Mouse (Mus musculus): ENCODE results near the gene Il25. TPM values are rescaled to one million over a fixed set of nuclear protein-coding genes. Genes with fewer than 3 reads are reported as not detected.

Gene Il25
- polyA plus RNA-seq, 1 experiment: not detected

GRCm38 (mm10) chr14:54900383-54900782 is 32.1 kb upstream of the Il25 start:
- Histone ChIP-seq H3K27ac (ENCODE audit: insufficient read depth, low read length) (no peak overlapping the region), H3K4me3 (ENCODE audit: insufficient read depth, low read length) (no peak overlapping the region), H3K4me1 (ENCODE audit: control insufficient read depth, insufficient read depth, low read length) (peaks cover 3% of the 10 kb centered on the region; the same call in 1 of the 2 replicates)
- TF ChIP-seq POLR2A (IDR thresholded peaks at IDR 0.05; ENCODE audit: low read depth, low read length) (0 out of 2 replicates have a peak, but pooled peaks have one; percentile 10), CTCF (IDR thresholded peaks at IDR 0.05; ENCODE audit: borderline replicate concordance, insufficient read depth, low read length) (no peak)

- Histone ChIP-seq H3K27ac (ENCODE audit: insufficient read depth, low read length) (no peak overlapping the region), H3K4me1 (ENCODE audit: control insufficient read depth, insufficient read depth, low read length) (no peaks in the 10 kb centered on the region), H3K4me3 (ENCODE audit: insufficient read depth, low read length) (no peak overlapping the region)
- TF ChIP-seq POLR2A (IDR thresholded peaks at IDR 0.05; ENCODE audit: low read depth, low read length) (no peak), CTCF (IDR thresholded peaks at IDR 0.05; ENCODE audit: borderline replicate concordance, insufficient read depth, low read length) (no peak)
These were observed 28.9 kb upstream of the Il25 start for GRCm38 (mm10) chr14:54903641-54904040.

- TF ChIP-seq CTCF (IDR thresholded peaks at IDR 0.05; ENCODE audit: borderline replicate concordance, insufficient read depth, low read length): no peak
- no peak for TF ChIP-seq POLR2A (IDR thresholded peaks at IDR 0.05; ENCODE audit: low read depth, low read length)
- Histone ChIP-seq H3K27ac (ENCODE audit: insufficient read depth, low read length) (no peak overlapping the region), H3K4me1 (ENCODE audit: control insufficient read depth, insufficient read depth, low read length) (no peaks in the 10 kb centered on the region), H3K4me3 (ENCODE audit: insufficient read depth, low read length) (no peak overlapping the region)
These were observed 23.8 kb upstream of the Il25 start for GRCm38 (mm10) chr14:54908682-54909081.

- Histone ChIP-seq H3K4me3 (ENCODE audit: insufficient read depth, low read length) (peak overlapping the region; percentile 67), H3K4me1 (ENCODE audit: control insufficient read depth, insufficient read depth, low read length) (no peaks in the 10 kb centered on the region), H3K27ac (ENCODE audit: insufficient read depth, low read length) (no peak overlapping the region)
- TF ChIP-seq CTCF (IDR thresholded peaks at IDR 0.05; ENCODE audit: borderline replicate concordance, insufficient read depth, low read length): no peak
- TF ChIP-seq POLR2A (IDR thresholded peaks at IDR 0.05; ENCODE audit: low read depth, low read length): no peak
These were observed 20.2 kb upstream of the Il25 start for GRCm38 (mm10) chr14:54912109-54912850.

GRCm38 (mm10) chr14:54912886-54913285 is 19.6 kb upstream of the Il25 start, which contains the start of gene Slc22a17:
Gene Slc22a17 (minus strand): TSS chr14:54913132.
- H3K4me3 ChIP-seq (ENCODE audit: insufficient read depth, low read length): peak within 1 kb of the TSS; percentile 67
- TF ChIP-seq CTCF (IDR thresholded peaks at IDR 0.05; ENCODE audit: borderline replicate concordance, insufficient read depth, low read length) (no peak), POLR2A (IDR thresholded peaks at IDR 0.05; ENCODE audit: low read depth, low read length) (peak; percentile 96)
- H3K4me1 ChIP-seq (ENCODE audit: control insufficient read depth, insufficient read depth, low read length): no peaks in the 10 kb centered on the region
- H3K27ac ChIP-seq (ENCODE audit: insufficient read depth, low read length): no peak within 1 kb of the TSS

GRCm38 (mm10) chr14:54913343-54913742 is 19.2 kb upstream of the Il25 start:
- Histone ChIP-seq H3K27ac (ENCODE audit: insufficient read depth, low read length) (no peak overlapping the region), H3K4me3 (ENCODE audit: insufficient read depth, low read length) (peak overlapping the region; percentile 67), H3K4me1 (ENCODE audit: control insufficient read depth, insufficient read depth, low read length) (no peaks in the 10 kb centered on the region)
- TF ChIP-seq POLR2A (IDR thresholded peaks at IDR 0.05; ENCODE audit: low read depth, low read length) (no peak), CTCF (IDR thresholded peaks at IDR 0.05; ENCODE audit: borderline replicate concordance, insufficient read depth, low read length) (no peak)

- H3K4me1 ChIP-seq (ENCODE audit: control insufficient read depth, insufficient read depth, low read length): no peaks in the 10 kb centered on the region
- no peak for TF ChIP-seq POLR2A (IDR thresholded peaks at IDR 0.05; ENCODE audit: low read depth, low read length)
- TF ChIP-seq CTCF (IDR thresholded peaks at IDR 0.05; ENCODE audit: borderline replicate concordance, insufficient read depth, low read length): no peak
These were observed 12.3 kb upstream of the Il25 start for GRCm38 (mm10) chr14:54920076-54920685.

GRCm38 (mm10) chr14:54924641-54925348 is 7.7 kb upstream of the Il25 start:
- TF ChIP-seq CTCF (IDR thresholded peaks at IDR 0.05; ENCODE audit: borderline replicate concordance, insufficient read depth, low read length): no peak
- TF ChIP-seq POLR2A (IDR thresholded peaks at IDR 0.05; ENCODE audit: low read depth, low read length): peak; percentile 58
- Histone ChIP-seq H3K4me1 (ENCODE audit: control insufficient read depth, insufficient read depth, low read length) (no peaks in the 10 kb centered on the region), H3K4me3 (ENCODE audit: insufficient read depth, low read length) (peak overlapping the region; percentile 8; the same call in 1 of the 2 replicates), H3K27ac (ENCODE audit: insufficient read depth, low read length) (peak overlapping the region; percentile 83)

More at GRCm38 (mm10) chr14:54920076-54920685, 12.3 kb upstream of the Il25 start:
- Histone ChIP-seq H3K4me3 (ENCODE audit: insufficient read depth, low read length) (no peak overlapping the region), H3K27ac (ENCODE audit: insufficient read depth, low read length) (no peak overlapping the region)
